Mouse (Mus musculus) embryonic facial prominence, embryonic 10.5 days (tissue): ENCODE results near the gene Btbd10. TPM values are rescaled to one million over a fixed set of nuclear protein-coding genes. Genes with fewer than 3 reads are reported as not detected.

Experiments used
- polyA plus RNA-seq: library from polyadenylated mRNA; unstranded; fragments of >200 nt; fragmentation: Nextera tagmentation; extraction: Ambion mirVana; gene quantifications from 2 replicates; pipeline ENCODE4 v1.2.1, GENCODE M21; 2016

Btbd10 gene
- polyA plus RNA-seq, 1 experiment from 2014 or later: 26.1 TPM

Other genes with a start within 250 kb of the Btbd10 start
- 8.0 and 8.5 TPM in 2 replicates for gene Arntl, start 161.9 kb downstream of the Btbd10 start, polyA plus RNA-seq
- gene Pth, start 19.2 kb upstream of the Btbd10 start, polyA plus RNA-seq: not detected in 2 replicates
- gene Far1, start 144.4 kb upstream of the Btbd10 start, polyA plus RNA-seq: 76.0 and 79.5 TPM in 2 replicates